Mouse (Mus musculus): ENCODE data around the gene Itgb2l.

DNA sequence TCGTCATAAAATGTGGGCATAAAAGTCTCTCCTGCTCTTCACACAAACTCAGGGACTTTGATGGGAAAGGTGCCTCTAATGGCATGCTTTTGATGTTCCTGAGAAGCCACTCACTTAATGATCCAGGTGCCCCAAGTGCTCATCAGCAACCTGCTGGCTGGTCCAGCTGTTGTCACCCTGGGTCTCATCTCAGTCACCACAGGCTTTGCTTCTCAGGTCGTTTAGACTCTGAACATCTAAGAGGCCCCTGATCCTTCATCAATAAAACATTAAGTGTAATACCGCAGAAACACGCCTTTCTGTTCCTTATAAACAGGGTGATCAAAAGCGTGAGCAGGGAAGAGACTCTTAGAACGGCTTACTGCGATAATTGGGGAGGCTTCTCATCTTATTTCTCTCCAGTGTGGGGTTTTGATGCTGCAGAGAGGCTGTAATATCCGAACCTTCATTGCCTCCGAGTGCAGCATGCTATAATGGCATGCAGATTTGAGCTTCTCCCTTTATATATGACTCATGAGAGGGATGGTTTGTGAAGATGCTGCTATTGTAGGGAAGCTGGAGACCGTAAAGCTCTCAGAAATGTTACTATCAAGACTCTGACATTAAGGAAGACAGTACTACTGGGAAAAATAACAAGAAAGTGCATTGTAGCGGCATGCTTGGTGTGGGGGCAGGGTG lies 43.7 kb upstream of the Itgb2l start:
- TF ChIP-seq CTCF (IDR thresholded peaks at IDR 0.05; ENCODE audit: low read depth) (no peak), EP300 (IDR thresholded peaks at IDR 0.05; ENCODE audit: low read depth) (no peak)
